Mouse (Mus musculus): ENCODE results near the gene Ddx41. TPM values are rescaled to one million over a fixed set of nuclear protein-coding genes. Genes with fewer than 3 reads are reported as not detected.
"Not testable (repeated sequence)": the region's sequence is repeated elsewhere in the genome, so short reads cannot be mapped to it uniquely, and the experiment has no call there.

Ddx41 gene
- polyA plus RNA-seq, 1 experiment from 2014 or later, result 74.8 TPM

DNA sequence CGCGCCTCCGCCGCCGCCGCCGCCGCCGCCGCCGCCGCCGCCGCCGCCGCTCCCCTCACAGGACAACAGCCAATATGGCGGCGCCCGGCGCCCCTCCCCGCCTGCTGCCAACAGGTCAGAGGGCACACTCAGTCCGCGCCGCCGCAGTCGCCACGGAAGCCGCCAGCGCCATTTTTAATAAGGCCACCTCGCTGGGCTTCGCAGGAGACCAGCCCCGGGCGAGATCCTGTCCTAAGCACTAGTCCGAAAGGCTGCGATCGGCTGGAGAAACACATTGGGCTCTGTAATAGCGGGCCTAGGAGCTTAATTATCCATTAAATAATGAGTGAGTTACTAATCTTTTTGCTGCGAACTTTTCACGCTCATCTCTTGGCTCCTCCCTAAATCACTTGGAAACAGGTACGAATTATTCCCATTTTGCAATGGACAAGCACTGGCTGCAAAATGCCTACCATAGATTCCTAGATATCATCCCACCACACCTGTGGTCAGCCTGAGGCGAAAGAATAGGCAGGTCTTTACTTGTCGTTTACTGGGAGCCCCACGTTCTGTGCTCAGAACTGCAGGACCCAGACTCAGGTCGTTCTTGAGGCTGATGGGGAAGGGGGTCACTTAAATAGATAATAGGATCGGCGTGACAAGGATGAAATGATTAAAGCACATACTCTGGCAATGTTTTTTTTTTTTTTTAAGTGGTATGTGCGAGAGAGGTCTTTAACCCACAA, 34.7 kb upstream of the Ddx41 start, which contains the start of gene Fam193b:
Gene Fam193b, minus strand, starts transcription at position 94 of the 725 bp plus-strand sequence.
- Histone ChIP-seq H3K4me2 (peak within 1 kb of the TSS; percentile 99), H3K27me3 (ENCODE audit: insufficient read depth, low read length) (no peaks in the 10 kb centered on the region), H3K9ac (peak within 1 kb of the TSS; percentile 96), H3K27ac (ENCODE audit: low read depth) (peak within 1 kb of the TSS; percentile 88), H3K4me1 (ENCODE audit: insufficient read depth) (peaks cover 7% of the 10 kb centered on the region), H3K36me3 (ENCODE audit: insufficient read depth) (peaks cover 27% of the 10 kb centered on the region), H3K4me3 (ENCODE audit: low read depth, low read length) (peak within 1 kb of the TSS; percentile 95), H3K9me3 (ENCODE audit: low read depth, low read length) (no peaks in the 10 kb centered on the region)
- no peak for TF ChIP-seq CTCF (IDR thresholded peaks at IDR 0.05; ENCODE audit: low read depth)
- 2% methylated on average over 45 of the region's 47 CpGs for WGBS
- peak; percentile 89 for ATAC-seq (ENCODE audit: insufficient read depth)
- DNase-seq, result peak; percentile 97

DNA sequence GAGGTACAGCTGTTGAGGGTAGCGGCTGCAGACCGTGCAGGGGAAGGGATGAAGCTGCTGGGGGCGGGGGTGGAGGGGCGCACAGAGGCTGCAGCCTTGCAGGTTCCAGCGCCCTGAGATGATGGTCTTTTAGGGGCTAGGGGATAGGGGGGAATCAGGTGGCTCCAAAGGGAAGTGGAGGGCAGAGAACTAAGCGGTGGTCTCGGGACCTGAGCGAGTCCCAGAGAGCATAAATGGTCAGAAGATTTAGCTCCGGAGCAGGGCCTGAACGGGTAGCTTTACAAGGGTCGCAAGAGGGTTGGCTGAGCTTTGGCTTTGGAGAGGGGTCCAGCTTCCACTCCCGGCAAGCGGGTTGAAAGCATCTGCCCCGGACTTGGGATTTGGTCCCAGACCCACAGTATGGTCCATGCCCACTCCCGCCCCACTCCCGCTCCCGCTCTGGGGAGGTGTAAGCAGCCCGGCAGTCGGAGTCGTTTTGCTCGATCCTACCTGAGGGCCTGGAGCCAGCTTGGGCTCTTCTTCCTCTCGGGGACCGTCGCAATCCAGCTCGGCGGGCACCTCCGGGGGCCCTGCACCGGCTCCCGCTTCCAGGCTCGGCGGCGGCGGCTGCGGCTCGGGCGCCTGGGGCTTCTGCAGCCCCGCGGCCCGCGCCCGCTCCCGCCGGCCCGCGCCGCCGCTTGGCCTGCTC, 34.0 kb upstream of the Ddx41 start:
- no peak for TF ChIP-seq CTCF (IDR thresholded peaks at IDR 0.05; ENCODE audit: low read depth)
- Histone ChIP-seq H3K4me1 (ENCODE audit: insufficient read depth) (peaks cover 7% of the 10 kb centered on the region), H3K4me3 (ENCODE audit: low read depth, low read length) (peak overlapping the region; percentile 95), H3K27me3 (ENCODE audit: insufficient read depth, low read length) (no peaks in the 10 kb centered on the region), H3K9me3 (ENCODE audit: low read depth, low read length) (no peaks in the 10 kb centered on the region), H3K4me2 (peak overlapping the region; percentile 99), H3K9ac (peak overlapping the region; percentile 96), H3K36me3 (ENCODE audit: insufficient read depth) (peaks cover 34% of the 10 kb centered on the region), H3K27ac (ENCODE audit: low read depth) (peak overlapping the region; percentile 88)
- WGBS, result under 1% methylated on average over 47 of the region's 47 CpGs
- peak; percentile 78 for ATAC-seq (ENCODE audit: insufficient read depth)
- DNase-seq, result peak; percentile 52

DNA sequence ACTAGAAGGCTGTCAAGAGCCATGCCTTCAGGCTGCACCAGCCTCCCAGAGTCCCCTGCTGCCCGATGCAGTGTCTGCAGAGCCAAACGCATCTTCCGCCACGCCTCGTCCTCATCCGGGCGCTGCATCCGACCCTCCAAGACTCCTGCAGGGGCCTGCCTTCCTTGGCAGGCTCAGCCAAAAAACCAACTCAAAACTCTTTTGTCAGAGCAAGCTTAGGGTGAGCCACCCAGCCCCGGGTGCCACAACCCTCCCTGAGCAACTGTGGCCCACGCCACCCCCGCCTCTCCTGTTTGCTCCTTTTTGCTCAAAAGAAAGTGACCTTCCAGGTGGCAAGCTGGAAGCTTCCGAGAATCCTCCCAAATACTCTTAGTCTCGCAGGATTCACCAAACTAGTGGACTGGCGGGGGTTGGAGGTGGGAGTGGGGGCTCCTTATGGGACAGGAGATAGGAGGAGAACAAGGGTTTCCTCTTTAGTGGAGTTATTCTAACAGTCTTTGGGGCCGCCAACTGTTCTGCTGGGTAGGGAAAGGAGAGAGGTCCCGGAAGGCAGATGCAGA, 33.3 kb upstream of the Ddx41 start:
- peak overlapping the region; percentile 88; the same call in 1 of the 2 replicates for H3K27ac ChIP-seq (ENCODE audit: low read depth)
- 4% methylated on average over 16 of the region's 16 CpGs for WGBS
- H3K4me3 ChIP-seq (ENCODE audit: low read depth, low read length), result peak overlapping the region; percentile 95
- no peaks in the 10 kb centered on the region for H3K9me3 ChIP-seq (ENCODE audit: low read depth, low read length)
- peaks cover 41% of the 10 kb centered on the region for H3K36me3 ChIP-seq (ENCODE audit: insufficient read depth)
- no peaks in the 10 kb centered on the region for H3K27me3 ChIP-seq (ENCODE audit: insufficient read depth, low read length)
- peak overlapping the region; percentile 96 for H3K9ac ChIP-seq
- H3K4me1 ChIP-seq (ENCODE audit: insufficient read depth), result peaks cover 7% of the 10 kb centered on the region
- peak overlapping the region; percentile 99 for H3K4me2 ChIP-seq
- DNase-seq (peak; percentile 55), ATAC-seq (ENCODE audit: insufficient read depth) (no peak)
- TF ChIP-seq CTCF (IDR thresholded peaks at IDR 0.05; ENCODE audit: low read depth), result 0 out of 2 replicates have a peak, but pooled peaks have one; percentile 3

DNA sequence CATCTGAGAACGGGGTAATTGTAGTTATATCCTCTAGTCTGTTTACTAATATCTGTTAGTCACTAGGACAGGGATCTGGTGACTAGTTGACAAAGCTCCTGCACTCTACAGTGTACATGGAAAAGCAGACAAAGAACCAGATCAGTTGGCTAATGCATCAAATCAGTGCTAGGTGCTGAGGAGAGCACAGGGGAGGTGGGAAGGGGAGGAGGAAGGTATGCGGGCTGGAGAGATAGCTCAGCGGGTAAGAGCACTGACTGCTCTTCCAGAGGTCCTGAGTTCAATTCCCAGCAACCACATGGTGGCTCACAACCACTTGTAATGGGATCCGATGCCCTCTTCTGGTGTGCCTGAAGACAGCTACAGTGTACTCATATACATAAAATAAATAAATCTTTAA, 32.1 kb upstream of the Ddx41 start:
- H3K27ac ChIP-seq (ENCODE audit: low read depth); H3K4me2 ChIP-seq; H3K27me3 ChIP-seq (ENCODE audit: insufficient read depth, low read length); H3K9me3 ChIP-seq (ENCODE audit: low read depth, low read length); H3K9ac ChIP-seq; H3K4me3 ChIP-seq (ENCODE audit: low read depth, low read length); DNase-seq; H3K4me1 ChIP-seq (ENCODE audit: insufficient read depth); ATAC-seq (ENCODE audit: insufficient read depth): not testable (repeated sequence)
- H3K36me3 ChIP-seq (ENCODE audit: insufficient read depth), result peaks cover 48% of the 10 kb centered on the region
- 84% methylated on average over 4 of the region's 4 CpGs for WGBS

DNA sequence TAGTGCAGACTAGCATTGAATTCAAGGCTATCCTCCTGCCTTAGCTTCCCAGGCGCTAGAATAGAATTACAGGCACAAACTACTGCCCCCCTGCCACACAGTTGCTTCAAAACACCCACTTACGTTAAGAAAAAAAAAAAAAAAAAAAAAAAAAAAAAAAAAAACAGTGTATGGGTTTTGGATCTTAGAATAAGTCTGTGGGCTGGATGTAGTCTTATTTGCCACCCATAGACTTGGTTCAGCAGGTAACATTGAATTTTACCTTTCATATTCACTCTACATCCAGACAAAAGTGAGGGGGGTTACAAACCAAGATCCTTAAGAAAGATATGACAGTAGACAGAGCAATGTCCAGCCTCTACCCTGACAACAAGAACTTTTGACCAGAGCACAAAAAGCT, 31.5 kb upstream of the Ddx41 start:
- ATAC-seq (ENCODE audit: insufficient read depth), result no peak
- no peak overlapping the region for H3K9ac ChIP-seq
- H3K4me2 ChIP-seq, result no peak overlapping the region
- H3K27me3 ChIP-seq (ENCODE audit: insufficient read depth, low read length), result no peaks in the 10 kb centered on the region
- no peak for DNase-seq
- peaks cover 7% of the 10 kb centered on the region for H3K4me1 ChIP-seq (ENCODE audit: insufficient read depth)
- H3K27ac ChIP-seq (ENCODE audit: low read depth), result no peak overlapping the region
- H3K4me3 ChIP-seq (ENCODE audit: low read depth, low read length), result no peak overlapping the region
- no peak for TF ChIP-seq CTCF (IDR thresholded peaks at IDR 0.05; ENCODE audit: low read depth)
- no peaks in the 10 kb centered on the region for H3K9me3 ChIP-seq (ENCODE audit: low read depth, low read length)
- peaks cover 48% of the 10 kb centered on the region for H3K36me3 ChIP-seq (ENCODE audit: insufficient read depth)
- 78% methylated on average over 2 of the region's 2 CpGs for WGBS

DNA sequence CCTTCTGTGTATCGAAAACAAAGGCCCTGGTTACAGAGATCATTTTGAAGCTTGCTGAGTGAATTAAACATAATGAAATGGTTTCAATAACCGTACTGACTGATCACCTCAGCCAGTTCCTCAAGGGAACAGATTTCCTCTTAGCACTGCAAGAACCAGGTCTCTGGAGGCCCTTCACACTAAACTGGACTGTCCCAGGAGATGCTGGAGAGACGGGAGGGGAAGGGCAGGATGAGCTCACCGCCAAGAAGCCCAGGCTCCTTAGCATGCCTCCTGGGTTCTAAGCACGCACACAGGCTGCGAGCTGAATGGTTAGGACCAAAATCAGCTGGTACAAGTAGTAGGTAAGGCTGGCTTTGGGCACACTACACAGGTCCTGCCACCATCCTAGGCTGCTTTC, 30.5 kb upstream of the Ddx41 start:
- Histone ChIP-seq H3K4me1 (ENCODE audit: insufficient read depth) (peaks cover 5% of the 10 kb centered on the region), H3K36me3 (ENCODE audit: insufficient read depth) (peaks cover 56% of the 10 kb centered on the region), H3K27me3 (ENCODE audit: insufficient read depth, low read length) (no peaks in the 10 kb centered on the region), H3K9me3 (ENCODE audit: low read depth, low read length) (no peaks in the 10 kb centered on the region), H3K27ac (ENCODE audit: low read depth) (no peak overlapping the region), H3K4me2 (no peak overlapping the region), H3K9ac (no peak overlapping the region), H3K4me3 (ENCODE audit: low read depth, low read length) (no peak overlapping the region)
- ATAC-seq (ENCODE audit: insufficient read depth) (no peak), DNase-seq (no peak)
- whole genome bisulfite sequencing, result 81% methylated on average over 6 of the region's 6 CpGs
- TF ChIP-seq CTCF (IDR thresholded peaks at IDR 0.05; ENCODE audit: low read depth), result no peak

- ATAC-seq (ENCODE audit: insufficient read depth) (no peak), DNase-seq (no peak)
- 79% methylated on average over 7 of the region's 7 CpGs for WGBS
- TF ChIP-seq CTCF (IDR thresholded peaks at IDR 0.05; ENCODE audit: low read depth), result no peak
- no peak overlapping the region for H3K27ac ChIP-seq (ENCODE audit: low read depth)
- peaks cover 52% of the 10 kb centered on the region for H3K36me3 ChIP-seq (ENCODE audit: insufficient read depth)
- no peaks in the 10 kb centered on the region for H3K9me3 ChIP-seq (ENCODE audit: low read depth, low read length)
- H3K4me1 ChIP-seq (ENCODE audit: insufficient read depth), result no peaks in the 10 kb centered on the region
- no peaks in the 10 kb centered on the region for H3K27me3 ChIP-seq (ENCODE audit: insufficient read depth, low read length)
- H3K4me2 ChIP-seq, result no peak overlapping the region
- H3K4me3 ChIP-seq (ENCODE audit: low read depth, low read length), result no peak overlapping the region
- no peak overlapping the region for H3K9ac ChIP-seq
These were observed 26.9 kb upstream of the Ddx41 start for GRCm38 (mm10) chr13:55563266-55563879.
